Mouse (Mus musculus): ENCODE data around the gene Rgs12. TPM values are rescaled to one million over a fixed set of nuclear protein-coding genes. Genes with fewer than 3 reads are reported as not detected.

Rgs12 gene
- polyA plus RNA-seq (2017; shearing (Covaris generic)), result 10 to 100 TPM; 10.5 to 13.8 TPM

DNA sequence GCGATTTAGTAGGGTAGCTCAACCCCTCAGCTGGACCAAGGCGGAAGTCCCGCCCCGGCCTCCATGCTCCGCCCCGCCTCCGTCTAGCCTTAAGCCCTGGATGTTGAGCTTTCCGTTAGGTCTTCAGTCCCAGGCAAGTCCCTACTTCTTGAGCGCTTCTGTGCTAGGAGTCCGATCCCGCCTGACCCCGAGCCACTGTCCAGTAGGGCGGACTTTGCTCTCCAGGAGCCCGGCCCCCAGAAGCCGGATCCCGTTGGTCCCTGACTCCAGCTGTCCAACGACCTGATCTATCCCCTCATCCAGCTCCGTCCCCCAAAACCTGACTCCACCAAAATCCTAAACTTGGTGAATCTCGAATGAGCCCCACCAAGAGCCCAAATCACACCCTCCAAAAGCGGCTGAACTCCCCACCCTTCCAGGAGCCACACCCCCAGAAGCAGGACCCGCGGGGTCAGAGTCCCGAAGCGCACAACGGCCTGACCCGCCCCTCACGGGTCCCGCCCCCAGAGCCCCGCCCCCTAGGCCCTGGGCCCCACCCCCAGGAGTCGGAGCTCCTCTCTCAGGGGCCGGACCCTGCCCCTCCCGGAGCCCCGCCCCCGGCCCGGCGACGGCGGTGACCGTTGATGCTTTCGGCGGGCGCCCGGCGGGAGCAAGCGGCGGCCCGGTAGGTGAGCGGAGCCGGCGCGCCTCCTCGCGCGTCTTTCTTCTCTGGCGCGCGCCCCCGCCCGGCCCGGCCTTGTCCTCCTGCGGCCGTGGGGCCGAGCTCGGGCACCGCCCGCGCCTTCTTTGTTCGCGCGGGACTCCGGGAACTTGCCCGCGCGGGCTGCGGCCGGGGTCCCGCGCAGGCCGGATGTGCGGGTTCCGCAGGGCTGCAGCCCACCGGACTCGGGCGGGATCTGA, at the start of gene Rgs12:
Gene Rgs12 (plus strand): TSS at position 585 of the 900 bp plus-strand sequence.

GRCm38 (mm10) chr5:34907910-34908725, 41.1 kb upstream of the Rgs12 start, which contains the start of gene Msantd1:
TSS of gene Msantd1 (plus strand) at chr5:34908012.

GRCm38 (mm10) chr5:35041268-35041829, 92.1 kb downstream of the Rgs12 start, which contains the start of gene Hgfac:
TSS of gene Hgfac (plus strand) at chr5:35041509.

GRCm38 (mm10) chr5:35056604-35057432, 107.6 kb downstream of the Rgs12 start, which contains the start of gene Dok7:
TSS of gene Dok7 (plus strand) at chr5:35056766.

Other genes starting within 250 kb of the Rgs12 start
- 10 to 100 TPM; 19.1 to 23.2 TPM for gene Htt, start 187.7 kb upstream of the Rgs12 start, polyA plus RNA-seq (2017; shearing (Covaris generic))
- 1 to 10 TPM in 1 of 2 experiments, under 1 TPM in 1; 0.95 to 1.7 TPM for gene Msantd1, start 41.4 kb upstream of the Rgs12 start, polyA plus RNA-seq (2017; shearing (Covaris generic))
- 10 to 100 TPM in 1 of 2 experiments, 1 to 10 TPM in 1; 5.3 to 10.8 TPM for gene Hgfac, start 92.1 kb downstream of the Rgs12 start, polyA plus RNA-seq (2017; shearing (Covaris generic))
- not detected for gene Dok7, start 107.3 kb downstream of the Rgs12 start, polyA plus RNA-seq (2017; shearing (Covaris generic))
- 10 to 100 TPM; 78.6 to 80.0 TPM for gene Lrpap1, start 156.3 kb downstream of the Rgs12 start, polyA plus RNA-seq (2017; shearing (Covaris generic))

Measured in inflammation-experienced regulatory T-cells (primary cell).